Mouse (Mus musculus) frontal cortex, postnatal 36 days (tissue): ENCODE results near the gene Hspa4.
A peak's percentile ranks its signal among the peaks of the same experiment; 100 is the strongest.
"Not testable (repeated sequence)": the region's sequence is repeated elsewhere in the genome, so short reads cannot be mapped to it uniquely, and the experiment has no call there.

Source experiments
- DNase-seq, 2 experiments: peaks; one replicate each; pipeline ENCODE4 v3.0.0; 2022; ENCODE audit warnings: low spot score in 2 of 2

Gene Hspa4

DNA sequence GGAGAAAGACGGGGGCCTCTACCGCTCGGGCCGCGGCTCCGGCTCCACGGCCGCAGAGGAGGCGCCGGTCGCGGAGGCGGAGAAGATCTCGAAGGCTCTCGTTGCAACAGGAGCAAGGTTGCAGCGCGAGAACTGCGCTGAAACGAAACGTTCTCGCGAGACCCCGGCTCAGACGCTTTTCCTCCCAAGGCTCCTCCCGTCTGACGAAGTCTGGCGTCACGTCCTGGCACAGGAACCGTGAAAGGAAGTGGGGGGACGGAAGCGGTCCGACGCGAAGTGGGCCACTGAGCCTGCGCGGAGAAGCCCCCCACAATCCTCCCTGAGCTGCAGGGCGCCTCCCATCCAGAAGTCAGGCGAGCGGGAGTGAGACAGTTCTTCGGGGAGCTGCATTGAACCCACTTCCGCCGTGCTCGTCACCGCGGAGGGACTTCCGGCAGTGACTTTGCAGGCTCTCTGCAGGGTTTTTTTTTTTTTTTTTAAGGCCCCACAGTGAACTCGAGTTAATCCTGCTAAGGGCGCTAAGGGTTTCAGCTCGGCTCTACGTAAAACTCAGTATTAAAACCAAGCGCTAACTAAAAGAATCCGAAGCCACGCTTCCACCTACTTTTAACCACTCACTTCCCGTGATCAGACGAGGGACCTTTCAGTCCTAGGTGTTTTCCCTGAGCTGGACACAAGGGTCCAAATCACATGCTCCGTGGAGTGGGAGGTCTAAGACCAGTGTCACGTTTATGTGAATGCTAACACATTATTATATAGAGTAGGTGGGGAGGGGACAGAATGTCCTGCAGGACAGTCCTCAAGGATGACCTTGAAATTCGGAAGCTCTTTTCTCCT is at the start of gene Hspa4:
Gene Hspa4 (minus strand): TSS at position 128 of the 837 bp plus-strand sequence.
- peak; percentile 98 to 99 for DNase-seq

DNA sequence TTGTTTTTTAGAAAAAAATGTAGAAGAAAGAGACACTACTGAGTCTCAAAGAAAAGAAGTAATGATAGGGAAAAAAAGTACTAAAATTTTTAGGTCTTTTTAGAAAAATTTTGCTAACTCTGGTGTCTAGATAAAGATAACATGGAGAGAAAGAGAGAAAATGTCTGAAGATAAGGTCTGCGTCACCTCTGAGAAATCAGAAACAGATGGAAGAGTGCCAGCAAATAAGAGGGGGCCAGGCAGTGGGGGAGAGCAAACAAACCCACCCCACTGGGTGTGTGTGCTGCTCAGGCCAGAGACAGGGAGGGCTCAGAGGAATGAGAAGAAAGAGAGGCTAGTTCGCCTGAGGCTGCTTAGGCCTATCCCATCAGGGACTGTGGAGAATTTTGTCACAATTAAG is 45.5 kb upstream of the Hspa4 start:
- no peak for DNase-seq

DNA sequence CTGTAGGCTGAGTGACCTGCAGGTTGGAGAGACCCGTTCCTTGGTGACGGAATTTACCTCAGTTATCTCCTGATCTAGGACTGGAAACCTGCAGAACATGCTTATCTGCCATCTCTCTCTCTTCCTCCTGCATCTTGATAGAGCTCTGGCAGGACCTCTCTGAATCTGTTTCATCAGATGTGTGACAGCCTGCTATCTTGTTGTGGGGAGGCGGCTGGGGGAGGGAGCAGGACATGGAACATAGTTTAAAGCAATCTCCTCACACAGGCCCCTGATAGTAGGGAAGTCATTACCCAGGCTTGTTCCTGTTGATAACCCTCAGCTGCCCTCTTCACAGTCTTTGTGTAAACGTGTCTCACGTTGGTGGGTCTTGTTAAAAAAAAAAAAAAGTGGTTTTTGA is 45.1 kb upstream of the Hspa4 start:
- no peak for DNase-seq

DNA sequence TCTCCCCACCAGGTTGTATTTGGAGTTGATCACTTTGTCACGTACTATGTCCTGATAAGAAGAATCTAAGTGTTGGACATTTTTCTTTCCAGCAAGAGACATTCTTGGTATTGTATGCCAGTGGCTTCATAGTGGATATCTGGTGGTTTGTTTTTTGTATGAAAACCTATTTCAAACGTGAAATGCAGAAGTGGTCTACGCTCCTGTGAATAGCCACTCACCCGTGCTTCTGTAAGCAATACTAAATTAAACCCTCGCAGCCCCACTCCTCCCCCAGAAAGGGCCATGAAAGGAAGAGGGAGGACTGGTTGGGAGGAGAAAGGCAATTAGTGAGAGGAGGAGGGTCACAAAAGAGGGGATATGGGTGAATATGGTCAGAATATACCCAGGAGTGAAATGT is 42.5 kb upstream of the Hspa4 start:
- no peak for DNase-seq

GRCm38 (mm10) chr11:53341019-53341418 is 40.8 kb upstream of the Hspa4 start:
- not testable (repeated sequence) for DNase-seq

DNA sequence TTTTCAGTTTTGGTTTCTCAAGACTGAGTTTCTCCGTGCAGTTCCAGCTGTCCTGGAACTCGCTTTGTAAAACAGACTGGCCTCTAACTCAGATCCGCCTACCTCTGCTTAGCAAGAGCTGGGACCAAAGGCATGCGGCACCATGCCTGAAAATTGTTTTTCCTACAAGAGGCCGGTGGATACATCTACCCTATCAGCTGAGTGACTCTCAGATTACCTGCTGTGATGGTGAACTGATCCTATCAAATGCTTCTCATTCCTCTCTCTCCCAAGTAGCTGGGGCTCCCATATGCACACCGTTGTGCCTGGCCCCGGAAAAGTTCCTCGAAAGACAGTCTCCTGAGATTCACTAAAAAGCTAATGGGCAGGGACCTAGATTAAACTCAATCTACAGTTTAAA is 37.4 kb upstream of the Hspa4 start:
- DNase-seq: no peak

- no peak for DNase-seq
Observed at GRCm38 (mm10) chr11:53336924-53337323, 36.7 kb upstream of the Hspa4 start.

DNA sequence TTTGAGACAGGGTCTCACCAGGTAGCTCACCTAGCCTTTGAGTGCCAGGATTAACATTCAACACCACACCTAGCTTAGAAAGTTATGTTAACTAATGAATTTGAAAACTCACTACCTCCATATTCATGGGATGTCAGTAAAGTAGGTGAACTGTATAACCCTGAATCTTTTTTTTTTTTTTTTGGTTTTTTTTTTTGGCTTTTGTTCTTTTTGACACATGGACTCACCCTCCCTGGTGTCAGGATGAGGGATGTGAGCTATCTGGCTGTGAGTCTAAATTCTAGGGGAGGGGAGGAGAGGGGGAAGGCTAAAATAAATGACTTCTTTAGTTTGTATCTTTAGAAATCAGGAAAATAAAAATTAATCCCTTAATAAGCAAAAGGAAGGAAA is 35.9 kb upstream of the Hspa4 start:
- DNase-seq: no peak

DNA sequence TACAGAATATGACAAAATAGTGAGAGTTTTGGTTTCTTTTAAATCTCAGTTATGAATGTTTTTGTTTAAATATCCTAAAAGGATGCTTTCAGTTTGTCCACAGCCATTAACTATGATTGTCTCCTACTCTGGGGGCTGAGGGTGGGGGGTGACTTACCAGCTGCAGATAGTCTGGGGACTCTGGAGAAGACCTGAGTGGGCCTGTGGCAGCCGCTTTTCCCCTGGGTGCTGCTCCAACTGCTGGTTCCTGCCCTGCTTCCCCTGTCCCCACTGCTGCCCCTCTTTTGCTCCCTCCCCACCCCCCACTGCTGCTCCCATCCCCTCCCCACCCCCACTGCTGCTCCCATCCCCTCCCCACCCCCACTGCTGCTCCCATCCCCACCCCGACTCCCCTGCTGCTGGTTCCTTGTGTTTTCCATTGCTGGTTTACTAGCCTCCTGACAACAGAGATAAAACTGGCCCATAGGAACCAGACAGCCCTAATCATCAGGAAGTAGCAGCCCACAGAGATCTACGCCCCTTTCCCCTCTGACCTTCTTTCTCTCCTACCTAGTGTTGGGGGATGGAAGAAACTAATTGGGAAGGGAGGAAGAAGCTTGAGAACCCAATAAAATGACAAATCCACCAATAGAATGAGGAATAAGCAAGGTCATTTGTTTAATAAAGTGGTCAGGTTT is 35.4 kb upstream of the Hspa4 start:
- no peak for DNase-seq

DNA sequence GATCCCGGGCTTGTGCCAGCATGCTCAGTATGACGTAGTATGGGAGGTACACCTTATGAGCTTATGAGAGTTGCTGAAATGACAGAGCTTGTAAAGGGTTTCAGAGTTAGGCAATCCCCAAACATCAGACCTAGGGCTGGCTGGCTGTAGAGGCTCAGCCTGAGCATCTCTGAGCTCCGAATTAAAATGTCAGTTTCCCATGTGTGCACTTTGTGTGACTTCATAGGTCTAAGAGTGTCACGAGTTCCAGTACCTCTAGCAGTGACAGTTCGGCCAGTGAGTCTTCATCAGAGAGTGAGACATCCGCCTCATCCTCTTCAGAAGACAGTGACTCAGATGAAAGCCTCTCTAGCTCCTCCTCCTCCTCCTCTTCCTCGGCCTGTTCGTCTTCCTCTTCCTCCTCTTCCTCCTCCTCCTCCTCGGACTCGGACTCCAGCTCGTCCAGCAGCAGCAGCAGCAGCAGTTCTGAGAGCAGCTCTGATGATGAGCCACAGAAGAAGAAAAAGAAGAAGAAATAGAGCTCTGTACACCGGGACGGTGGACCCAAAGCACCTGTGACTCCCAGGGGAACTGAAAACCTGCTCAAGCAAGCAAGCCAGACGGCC is 31.9 kb upstream of the Hspa4 start:
- no peak for DNase-seq

DNA sequence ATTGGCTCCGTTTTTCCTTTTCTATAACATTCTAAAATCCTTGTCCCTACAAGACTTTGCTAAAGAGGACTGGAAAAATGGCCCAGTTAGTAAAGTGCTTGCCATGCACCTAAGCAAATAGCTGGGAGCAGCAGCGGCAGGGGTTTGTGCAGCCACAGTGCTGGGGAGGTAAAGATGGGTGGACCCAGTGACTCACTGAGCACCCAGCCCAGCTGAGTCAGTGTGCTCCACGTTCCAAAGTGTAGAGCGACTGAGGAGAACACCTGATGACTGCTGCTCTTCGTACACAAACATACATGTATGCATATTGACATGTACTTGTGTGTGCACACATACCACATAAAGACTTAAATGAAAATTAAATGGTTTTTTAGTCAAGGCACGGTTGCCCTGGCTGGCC is 30.9 kb upstream of the Hspa4 start:
- DNase-seq: no peak

GRCm38 (mm10) chr11:53330325-53330724 is 30.1 kb upstream of the Hspa4 start:
- DNase-seq: no peak

DNA sequence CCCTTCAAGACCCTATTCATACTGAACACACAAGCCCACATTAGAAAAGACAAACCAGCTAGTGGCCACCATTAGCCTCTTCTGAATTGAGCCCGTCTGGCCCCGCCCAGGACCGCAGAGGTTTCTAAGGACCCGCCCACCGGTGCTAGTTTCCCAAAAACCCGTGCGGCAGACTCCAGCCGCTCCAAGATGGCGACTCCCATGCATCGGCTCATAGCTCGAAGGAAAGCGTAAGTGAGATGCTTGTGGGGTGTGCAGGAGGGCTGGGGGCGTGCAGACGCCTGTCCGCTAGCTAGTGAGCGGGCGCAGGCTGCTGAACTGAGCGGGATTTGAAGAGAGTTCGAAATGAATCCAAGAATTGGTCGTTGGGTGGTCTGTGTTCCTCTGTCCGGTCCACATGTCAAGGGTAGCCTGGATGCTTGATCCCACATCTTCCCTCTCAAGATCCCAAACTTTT is 24.3 kb upstream of the Hspa4 start, which contains the start of gene Zcchc10:
Gene Zcchc10 (plus strand): TSS at position 168 of the 457 bp plus-strand sequence.
- DNase-seq: peak; percentile 86 to 89

GRCm38 (mm10) chr11:53319867-53320266 is 19.6 kb upstream of the Hspa4 start:
- not testable (repeated sequence) for DNase-seq

- not testable (repeated sequence) for DNase-seq
Observed at GRCm38 (mm10) chr11:53318568-53318967, 18.3 kb upstream of the Hspa4 start.

- no peak for DNase-seq
Observed at GRCm38 (mm10) chr11:53318041-53318440, 17.8 kb upstream of the Hspa4 start.

- DNase-seq: no peak
Observed at GRCm38 (mm10) chr11:53316996-53317395, 16.7 kb upstream of the Hspa4 start.

- DNase-seq: no peak
Observed at GRCm38 (mm10) chr11:53314770-53315173, 14.5 kb upstream of the Hspa4 start.

GRCm38 (mm10) chr11:53312823-53313222 is 12.6 kb upstream of the Hspa4 start:
- not testable (repeated sequence) for DNase-seq

DNA sequence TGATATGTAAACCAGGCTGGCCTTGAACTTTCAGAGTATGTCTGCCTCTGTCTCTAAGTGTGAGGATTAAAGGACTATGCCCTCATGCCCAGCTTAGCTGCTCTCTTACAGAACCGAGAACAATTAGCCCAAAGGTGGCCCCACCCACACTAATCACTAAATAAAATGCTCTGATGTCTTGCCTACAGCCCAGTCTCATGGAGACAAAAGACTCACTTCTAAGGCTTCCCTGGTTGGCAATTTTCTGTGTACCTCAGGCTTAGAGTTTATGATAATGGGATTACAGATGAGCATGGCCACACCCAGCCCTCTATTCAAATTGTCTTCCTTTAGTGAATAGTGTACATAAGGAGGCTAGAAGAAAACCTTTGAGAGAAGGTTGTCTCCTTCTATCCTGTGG is 11.1 kb upstream of the Hspa4 start:
- no peak for DNase-seq

- DNase-seq: no peak
Observed at GRCm38 (mm10) chr11:53308884-53309310, 8.6 kb upstream of the Hspa4 start.

- DNase-seq: no peak
Observed at GRCm38 (mm10) chr11:53308251-53308864, 8.1 kb upstream of the Hspa4 start.
